Mouse (Mus musculus): ENCODE results near the gene Apip. TPM values are rescaled to one million over a fixed set of nuclear protein-coding genes. Genes with fewer than 3 reads are reported as not detected.

Apip gene
- total RNA-seq (2023): 13.6 TPM

DNA sequence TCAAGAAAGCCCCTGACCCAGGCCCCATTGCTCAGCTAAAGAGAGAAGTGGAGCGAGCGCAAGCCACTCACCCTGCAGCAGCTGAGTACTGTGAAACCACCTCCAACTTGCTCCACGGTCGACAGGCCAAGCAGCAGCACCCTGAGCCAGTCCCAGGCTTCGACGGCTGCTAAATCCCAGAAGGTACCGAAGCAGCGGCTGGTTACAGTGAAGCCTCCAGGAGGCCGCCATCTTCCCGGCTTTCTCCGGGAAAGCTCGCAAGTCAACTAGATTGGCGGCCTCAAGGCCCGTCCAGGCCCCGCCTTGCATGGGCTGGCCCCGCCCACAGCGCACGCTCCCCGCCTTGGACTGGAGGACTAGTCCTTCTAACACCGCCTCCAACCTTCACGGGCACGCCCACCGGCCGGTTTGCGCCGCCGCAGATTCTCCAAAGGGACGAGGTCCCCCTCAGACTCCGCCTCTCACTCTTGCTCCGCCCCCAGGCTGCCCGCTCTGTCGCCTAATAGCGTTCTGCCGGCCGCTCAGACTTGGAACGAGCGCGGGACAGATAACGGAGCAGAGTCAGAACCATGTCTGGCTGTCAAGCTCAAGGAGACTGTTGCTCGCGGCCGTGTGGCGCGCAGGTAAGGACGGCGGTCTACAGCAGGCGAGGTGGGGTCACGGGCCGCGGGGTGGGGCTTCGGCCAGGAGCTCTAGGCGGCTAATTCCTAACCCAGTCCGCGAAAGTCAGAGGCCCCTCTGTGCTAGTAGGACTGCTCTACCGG, at the start of gene Apip, which contains the start of gene Pdhx:
Apip (plus strand) TSS at position 457 of the 764 bp plus-strand sequence.
Pdhx (minus strand) TSS at position 295 of the 764 bp plus-strand sequence.

Other genes with a start within 250 kb of the Apip start
- gene Cd44, start 172.0 kb upstream of the Apip start, total RNA-seq (2023): 42.9 TPM
- gene Pdhx, start 162 bp upstream of the Apip start, total RNA-seq (2023): 11.3 TPM
- gene Ehf, start 229.6 kb downstream of the Apip start, total RNA-seq (2023): not detected